24 mouse cellular contexts compared by ENCODE assay signal in genomic region chr4:82885535-82885913, GRCm38 (mm10). TPM values are rescaled to one million over a fixed set of nuclear protein-coding genes. Genes with fewer than 3 reads are reported as not detected.
DNase-seq lines count a peak whose midpoint lies in the region; ATAC-seq and TF ChIP-seq lines count a peak whose summit lies in the region.
"Had no signal": no experiment of that assay in that cellular context is flagged by ENCODE, and none has a peak within 500 bp of the region (broad histone marks: within the 10 kb centered on the region; RNA-seq: fewer than 3 reads in every experiment).

No protein-coding gene starts in this region.

- peak; percentile 49; the same call in 1 of the 2 replicates for ATAC-seq in lung, embryonic 14.5 days (ENCODE audit: insufficient read depth)
- ATAC-seq: forebrain, embryonic 14.5 days; hindbrain, postnatal 0 days; Patski had no signal

- WGBS in lung, embryonic 14.5 days: 31% methylated on average over 1 of the region's 1 CpGs

- H3K4me1 ChIP-seq in lung, embryonic 14.5 days (ENCODE audit: insufficient read depth): no peaks in the 10 kb centered on the region

- peak; percentile 9 for DNase-seq in gastrocnemius, adult 18-20 months (ENCODE audit: low spot score)
- no peak for DNase-seq in gastrocnemius, postnatal 14 days
- peak; percentile 48 for DNase-seq in lung, embryonic 14.5 days
- no peak for DNase-seq in lung, postnatal 14 days
- peak; percentile 8 for DNase-seq in lung, postnatal 36 days
- DNase-seq in lung, postnatal 25 days (ENCODE audit: low spot score): no peak
- peak; percentile 18 for DNase-seq in fat pad, adult 2 months (ENCODE audit: extremely low read depth, low read depth, low spot score)
- no peak for DNase-seq in embryo, embryonic 10.5 days (ENCODE audit: low spot score)
- DNase-seq: adrenal gland, postnatal 10 days; cerebellum, adult 11 months; cerebellum, adult 8-10 months; gastrocnemius, postnatal 10 days; heart, postnatal 10 days; heart, postnatal 4 days had no signal

- intact Hi-C loops in gastrocnemius, postnatal 14 days (cut with DNase I; ENCODE audit: low total_unique reads): no loop called here

- no peaks in the 10 kb centered on the region for H3K9me3 ChIP-seq in lung, embryonic 14.5 days (ENCODE audit: low read depth, low read length)
- H3K9me3 ChIP-seq: embryonic facial prominence, embryonic 13.5 days; forebrain, embryonic 10.5 days; hindbrain, embryonic 13.5 days had no signal

- no peak overlapping the region for H3K4me2 ChIP-seq in lung, embryonic 14.5 days
- H3K4me2 ChIP-seq: embryonic facial prominence, embryonic 13.5 days; hindbrain, embryonic 13.5 days had no signal

- H3K27me3 ChIP-seq in lung, embryonic 14.5 days (ENCODE audit: insufficient read depth, low read length): no peaks in the 10 kb centered on the region
- H3K27me3 ChIP-seq: embryonic facial prominence, embryonic 13.5 days; hindbrain, embryonic 13.5 days; Patski had no signal

- no peak overlapping the region for H3K9ac ChIP-seq in lung, embryonic 14.5 days
- H3K9ac ChIP-seq: embryonic facial prominence, embryonic 13.5 days; hindbrain, embryonic 13.5 days had no signal

- no peak overlapping the region for H3K4me3 ChIP-seq in lung, embryonic 14.5 days (ENCODE audit: low read depth, low read length)
- H3K4me3 ChIP-seq: embryonic facial prominence, embryonic 13.5 days; forebrain, embryonic 10.5 days; hindbrain, embryonic 13.5 days had no signal

- H3K36me3 ChIP-seq in lung, embryonic 14.5 days (ENCODE audit: insufficient read depth): no peaks in the 10 kb centered on the region
- H3K36me3 ChIP-seq: embryonic facial prominence, embryonic 13.5 days; forebrain, embryonic 10.5 days; hindbrain, embryonic 13.5 days had no signal

- H3K27ac ChIP-seq in lung, embryonic 14.5 days (ENCODE audit: low read depth): no peak overlapping the region
- H3K27ac ChIP-seq: forebrain, embryonic 10.5 days; hindbrain, embryonic 13.5 days; hindbrain, postnatal 0 days had no signal

- no peak for TF ChIP-seq CTCF in lung, embryonic 14.5 days (IDR thresholded peaks at IDR 0.05; ENCODE audit: low read depth)

RNA-seq across cellular contexts. Expression of gene Cer1, which starts 0.6 kb away (rescaled TPM):
- total RNA-seq in gastrocnemius, adult 18-20 months (2021): not detected
- not detected for total RNA-seq in gastrocnemius, postnatal 14 days (2021)
- 3.1 and 3.9 TPM in 2 replicates for polyA plus RNA-seq in lung, embryonic 14.5 days (2014; fragmentation: Nextera tagmentation; extraction: Ambion mirVana)
- total RNA-seq: adrenal gland, postnatal 10 days; common myeloid progenitor, adult 5-6 weeks; gastrocnemius, postnatal 10 days; granulocyte monocyte progenitor cell, adult 5-6 weeks; heart, postnatal 10 days; heart, postnatal 4 days; hindbrain, postnatal 0 days; MEL had no signal
- polyA plus RNA-seq: forebrain, embryonic 10.5 days; heart, embryonic 14.5 days; hindbrain, embryonic 13.5 days; hindbrain, postnatal 0 days; Patski had no signal

RNA-seq across cellular contexts. Expression of gene Zdhhc21, which starts 25.8 kb away (rescaled TPM):
- 10 to 100 TPM; 10.7 to 11.1 TPM for total RNA-seq in gastrocnemius, adult 18-20 months (2021)
- 1 to 10 TPM; 8.9 to 9.4 TPM for total RNA-seq in gastrocnemius, postnatal 14 days (2021)
- 15.2 and 17.5 TPM in 2 replicates for polyA plus RNA-seq in lung, embryonic 14.5 days (2014; fragmentation: Nextera tagmentation; extraction: Ambion mirVana)

Comparison
In these comparisons a context has a peak if more than half of its experiments do, and no peak if none do; other contexts are left out.
1. DNase-seq: peak in gastrocnemius, adult 18-20 months (single experiment), lung, embryonic 14.5 days (single experiment), lung, postnatal 36 days (single experiment) and fat pad, adult 2 months (single experiment); none in gastrocnemius, postnatal 14 days (single experiment), lung, postnatal 14 days (single experiment), lung, postnatal 25 days (single experiment) and embryo, embryonic 10.5 days (single experiment).